Mouse (Mus musculus) kidney, adult 11 months (tissue): Measurements from ENCODE around the gene Tspoap1.

Experiments
- DNase-seq: peaks from one replicate; pipeline ENCODE4 v3.0.0; 2022

Tspoap1 gene

DNA sequence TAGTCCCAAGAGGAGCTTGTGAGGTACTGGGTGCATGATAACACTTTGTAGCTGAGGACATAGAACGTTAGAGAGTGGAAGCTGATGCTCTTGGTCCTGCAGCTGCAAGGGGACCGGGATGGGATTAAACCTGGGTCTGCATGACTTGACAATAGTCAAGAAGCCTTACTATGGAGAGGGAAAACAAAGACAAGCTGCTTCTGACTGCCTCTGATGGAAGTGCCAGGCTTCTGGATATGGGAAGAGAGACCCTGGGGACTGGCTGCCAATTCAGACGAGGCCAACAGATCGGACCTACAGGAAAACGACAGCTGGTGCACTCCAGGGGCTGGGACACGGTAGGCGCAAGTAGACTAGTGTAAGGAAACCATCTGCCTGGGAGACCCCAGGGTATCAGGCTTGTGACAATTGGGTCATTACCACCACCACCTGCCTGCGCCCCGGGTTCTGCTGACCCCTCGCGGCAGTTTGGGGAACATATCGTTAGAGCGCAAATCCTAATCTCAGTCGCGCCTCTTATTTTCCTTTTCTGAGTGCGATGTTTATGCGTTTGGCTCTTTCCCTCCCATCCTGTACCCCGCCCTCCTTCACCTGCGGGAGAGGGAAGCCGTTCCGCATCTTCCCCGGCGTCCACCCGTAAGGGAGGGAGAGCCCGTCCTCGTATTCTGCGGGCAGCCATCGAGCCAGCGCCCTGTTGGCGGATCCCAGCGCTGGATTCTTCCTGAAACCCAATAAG lies 56.5 kb downstream of the Tspoap1 start:
- peak; percentile 4 for DNase-seq

- no peak for DNase-seq
Measured at GRCm38 (mm10) chr11:87817443-87817773, 57.1 kb downstream of the Tspoap1 start.

- DNase-seq = no peak
Measured at GRCm38 (mm10) chr11:87821502-87821901, 61.2 kb downstream of the Tspoap1 start.

DNA sequence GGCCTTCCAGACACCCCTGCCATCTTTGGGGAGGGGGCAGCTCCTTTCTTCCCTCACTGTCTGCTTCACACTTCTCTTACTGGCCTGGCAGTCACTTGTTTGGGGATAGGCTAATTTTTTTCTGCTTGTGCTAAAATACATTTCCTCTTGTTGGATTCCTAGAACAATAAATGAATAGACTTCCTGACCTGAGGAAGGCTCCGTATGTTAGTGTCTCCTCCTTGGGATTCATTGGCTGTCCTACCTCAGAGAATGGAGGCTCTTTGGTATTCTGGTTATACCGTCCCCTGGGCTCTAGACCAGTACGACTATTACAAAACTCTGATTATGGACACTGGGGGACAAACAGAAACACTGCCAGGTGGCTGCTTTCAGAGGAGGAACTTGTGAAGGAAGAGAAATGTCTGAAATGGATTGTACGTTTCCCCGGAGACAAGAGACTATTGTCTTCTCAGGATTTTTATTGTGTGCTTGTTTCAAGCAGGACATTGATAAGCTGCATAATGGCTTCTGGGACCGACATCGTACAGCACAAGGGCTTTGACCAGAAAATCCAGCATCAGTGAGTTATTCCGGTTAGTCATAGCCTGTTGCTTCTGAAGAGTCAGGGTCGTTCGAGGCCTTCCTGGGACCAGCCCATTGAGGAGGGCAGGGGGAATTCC lies 68.0 kb downstream of the Tspoap1 start, which contains the start of gene Lpo:
TSS of gene Lpo (minus strand) at position 51 of the 662 bp plus-strand sequence.
- DNase-seq = no peak
